Mouse (Mus musculus) erythroblast, embryonic 14.5 days (primary cell): ENCODE measurements around the gene Lrba.

ENCODE experiments used
- GATA1 ChIP-seq: IDR thresholded peaks from 2 replicates; pipeline ENCODE4 v1.6.1; 2012; ENCODE audit warnings: low read length, inconsistent platforms, mixed read lengths
- TAL1 ChIP-seq: IDR thresholded peaks from 3 replicates; pipeline ENCODE4 v1.6.1; 2012; ENCODE audit warnings: low read length, inconsistent platforms, mixed read lengths

GRCm38 (mm10) chr3:86560281-86561022, 336.0 kb downstream of the Lrba start:
- TF ChIP-seq GATA1 = no peak
- no peak for TF ChIP-seq TAL1
